Mouse (Mus musculus): ENCODE results near the gene Ddx39.

GRCm38 (mm10) chr8:83723447-83724083, 8.6 kb downstream of the Ddx39 start:
- TF ChIP-seq CTCF (IDR thresholded peaks at IDR 0.05; ENCODE audit: low read depth) = no peak
- TF ChIP-seq EP300 (IDR thresholded peaks at IDR 0.05; ENCODE audit: low read depth) = no peak
